Mouse (Mus musculus): Measurements from ENCODE around the gene Klhl30.
A peak's percentile ranks its signal among the peaks of the same experiment; 100 is the strongest.

Gene Klhl30

GRCm38 (mm10) chr1:91365816-91366214, 15.0 kb downstream of the Klhl30 start:
- DNase-seq, result peak; percentile 22

- peak; percentile 91 for DNase-seq
Measured at GRCm38 (mm10) chr1:91366215-91367108, 15.6 kb downstream of the Klhl30 start, which contains the start of gene Erfe. Gene Erfe (plus strand): TSS chr1:91366430.

GRCm38 (mm10) chr1:91367295-91367694, 16.5 kb downstream of the Klhl30 start:
- no peak for DNase-seq

- DNase-seq, result no peak
Measured at GRCm38 (mm10) chr1:91369408-91369807, 18.6 kb downstream of the Klhl30 start.

GRCm38 (mm10) chr1:91370055-91370454, 19.2 kb downstream of the Klhl30 start:
- DNase-seq, result no peak

GRCm38 (mm10) chr1:91373414-91373835, 22.6 kb downstream of the Klhl30 start:
- DNase-seq, result no peak

- DNase-seq, result peak; percentile 88
Measured at GRCm38 (mm10) chr1:91380453-91381090, 29.8 kb downstream of the Klhl30 start.

- no peak for DNase-seq
Measured at GRCm38 (mm10) chr1:91381091-91381471, 30.3 kb downstream of the Klhl30 start.

- no peak for DNase-seq
Measured at GRCm38 (mm10) chr1:91390369-91390768, 39.6 kb downstream of the Klhl30 start.

GRCm38 (mm10) chr1:91397927-91398259, 47.1 kb downstream of the Klhl30 start:
- DNase-seq, result no peak

- DNase-seq, result peak; percentile 87
Measured at GRCm38 (mm10) chr1:91398260-91399062, 47.6 kb downstream of the Klhl30 start, which contains the start of gene Ilkap. Gene Ilkap (minus strand): TSS chr1:91398815.

- no peak for DNase-seq
Measured at GRCm38 (mm10) chr1:91404976-91405375, 54.2 kb downstream of the Klhl30 start.

- DNase-seq, result peak; percentile 36
Measured at GRCm38 (mm10) chr1:91405406-91406169, 54.8 kb downstream of the Klhl30 start.

- DNase-seq, result no peak
Measured at GRCm38 (mm10) chr1:91407819-91408218, 57.0 kb downstream of the Klhl30 start.

GRCm38 (mm10) chr1:91411631-91412285, 60.9 kb downstream of the Klhl30 start:
- DNase-seq, result no peak

All from thymus, postnatal 4 days (tissue).